Mouse (Mus musculus) stomach, embryonic 16.5 days (tissue): ENCODE results near the gene Cntn4. TPM values are rescaled to one million over a fixed set of nuclear protein-coding genes. Genes with fewer than 3 reads are reported as not detected.

Source experiments
- ATAC-seq: fragments of 200-750 bp; cut with Nextera tagmentation; 2 replicates; pipeline ENCODE4 v1.8.0; 2017; ENCODE audit warnings: moderate number of reproducible peaks, moderate TSS enrichment; ENCODE audit not compliant: insufficient read depth, low FRiP score
- H3K27ac ChIP-seq: fragments of 300-500 bp; sonication (generic); 2 replicates; pipeline ENCODE4 v1.5.1; 2014; ENCODE audit warnings: low read length
- H3K27me3 ChIP-seq: fragments of 300-500 bp; sonication (generic); 2 replicates; pipeline ENCODE4 v1.6.1; 2014; ENCODE audit warnings: low read length, control low read depth, mixed read lengths; ENCODE audit not compliant: control insufficient read depth, insufficient read depth
- H3K36me3 ChIP-seq: fragments of 300-500 bp; sonication (generic); 2 replicates; pipeline ENCODE4 v1.6.1; 2014; ENCODE audit warnings: low read length; ENCODE audit not compliant: control insufficient read depth, insufficient read depth
- H3K4me1 ChIP-seq: fragments of 300-500 bp; sonication (generic); 2 replicates; pipeline ENCODE4 v1.6.1; 2014; ENCODE audit warnings: low read length, control low read depth, mixed read lengths; ENCODE audit not compliant: control insufficient read depth, insufficient read depth
- H3K4me2 ChIP-seq: fragments of 300-500 bp; sonication (generic); 2 replicates; pipeline ENCODE4 v1.6.1; 2014; ENCODE audit warnings: low read depth, low read length, mixed read lengths
- H3K4me3 ChIP-seq: fragments of 300-500 bp; sonication (generic); replicated peaks from 2 replicates; pipeline ENCODE4 v1.5.1; 2014; ENCODE audit warnings: mild to moderate bottlenecking, low read length
- H3K9ac ChIP-seq: fragments of 300-500 bp; sonication (generic); 2 replicates; pipeline ENCODE4 v1.6.1; 2014; ENCODE audit warnings: low read length
- H3K9me3 ChIP-seq: fragments of 300-500 bp; sonication (generic); replicated peaks from 2 replicates; pipeline ENCODE4 v1.6.1; 2016; ENCODE audit warnings: low read length, control low read depth; ENCODE audit not compliant: control insufficient read depth
- WGBS: fragments of 180-500 bp; shearing (Covaris S2); extraction: QIAGEN DNeasy Blood & Tissue Kit; methylation state at CpG from one replicate; pipeline ENCODE4 v1.1.7; 2014; 5-methylcytosine and 5-hydroxymethylcytosine counted together
- polyA plus RNA-seq: library from polyadenylated mRNA; unstranded; fragments of >200 nt; fragmentation: Nextera tagmentation; extraction: Ambion mirVana; gene quantifications from 2 replicates; pipeline ENCODE4 v1.2.1, GENCODE M21; 2015

The Cntn4 gene
- polyA plus RNA-seq, 1 experiment from 2014 or later = 3.8 TPM

- Histone ChIP-seq H3K4me1 (no peaks in the 10 kb centered on the region), H3K9ac (no peak overlapping the region), H3K4me3 (no peak overlapping the region), H3K27ac (no peak overlapping the region), H3K36me3 (no peaks in the 10 kb centered on the region), H3K9me3 (no peaks in the 10 kb centered on the region), H3K27me3 (no peaks in the 10 kb centered on the region), H3K4me2 (no peak overlapping the region)
- ATAC-seq = no peak
- 79% methylated on average over 2 of the region's 2 CpGs for WGBS
These were observed 796.4 kb downstream of the Cntn4 start for GRCm38 (mm10) chr6:106473871-106474270.

DNA sequence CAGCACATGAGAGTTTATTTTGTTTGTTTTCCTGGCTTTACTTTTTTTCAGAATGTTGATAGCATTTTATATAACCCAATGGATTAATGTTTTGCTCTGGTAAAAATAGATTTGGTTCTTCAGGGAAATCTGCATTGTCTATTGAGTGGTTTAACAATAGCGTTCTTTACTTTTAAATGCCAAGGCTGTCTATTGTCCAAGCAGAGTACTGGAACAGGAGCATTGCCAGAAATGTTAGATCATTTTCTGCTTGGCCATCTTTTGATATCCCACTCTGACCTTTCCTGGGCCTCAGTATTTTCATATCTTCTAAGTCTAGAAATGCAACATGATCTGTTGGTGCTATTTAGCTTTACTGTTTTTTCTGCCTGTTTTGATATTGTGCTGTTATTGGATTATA, 804.1 kb downstream of the Cntn4 start:
- no peak overlapping the region for H3K4me2 ChIP-seq
- no peaks in the 10 kb centered on the region for H3K36me3 ChIP-seq
- WGBS = 95% methylated on average over 1 of the region's 1 CpGs
- H3K4me1 ChIP-seq = no peaks in the 10 kb centered on the region
- no peak for ATAC-seq
- no peaks in the 10 kb centered on the region for H3K9me3 ChIP-seq
- no peak overlapping the region for H3K4me3 ChIP-seq
- H3K27me3 ChIP-seq = no peaks in the 10 kb centered on the region
- H3K27ac ChIP-seq = no peak overlapping the region
- H3K9ac ChIP-seq = no peak overlapping the region

GRCm38 (mm10) chr6:106496303-106496702, 818.8 kb downstream of the Cntn4 start:
- no peaks in the 10 kb centered on the region for H3K4me1 ChIP-seq
- ATAC-seq = no peak
- no peak overlapping the region for H3K9ac ChIP-seq
- no peak overlapping the region for H3K4me3 ChIP-seq
- no peaks in the 10 kb centered on the region for H3K27me3 ChIP-seq
- 78% methylated on average over 3 of the region's 3 CpGs for WGBS
- no peaks in the 10 kb centered on the region for H3K36me3 ChIP-seq
- no peak overlapping the region for H3K4me2 ChIP-seq
- no peaks in the 10 kb centered on the region for H3K9me3 ChIP-seq
- H3K27ac ChIP-seq = no peak overlapping the region

DNA sequence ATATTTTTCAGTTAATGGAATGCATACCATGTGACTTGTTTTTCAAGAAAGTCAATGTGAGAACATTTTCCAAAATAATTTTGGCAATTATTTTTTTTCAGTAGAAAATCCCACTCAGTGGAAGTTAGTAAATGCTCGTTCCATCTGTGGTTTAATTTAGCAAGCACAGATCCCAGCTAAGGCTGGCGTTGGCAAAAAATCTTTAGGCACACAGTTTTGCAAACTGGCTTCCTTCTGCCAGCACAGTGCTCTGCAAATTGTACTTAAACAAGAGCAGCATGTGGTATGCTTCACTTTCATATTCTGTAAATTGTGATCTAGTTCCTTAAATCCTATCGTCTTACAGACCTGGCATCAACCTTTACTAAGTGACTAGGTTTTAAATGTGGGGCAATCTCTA, 821.7 kb downstream of the Cntn4 start:
- no peak for ATAC-seq
- Histone ChIP-seq H3K36me3 (no peaks in the 10 kb centered on the region), H3K9me3 (no peaks in the 10 kb centered on the region), H3K4me1 (no peaks in the 10 kb centered on the region), H3K27me3 (no peaks in the 10 kb centered on the region), H3K9ac (no peak overlapping the region), H3K27ac (no peak overlapping the region), H3K4me3 (no peak overlapping the region), H3K4me2 (no peak overlapping the region)
- 79% methylated on average over 3 of the region's 3 CpGs for WGBS

DNA sequence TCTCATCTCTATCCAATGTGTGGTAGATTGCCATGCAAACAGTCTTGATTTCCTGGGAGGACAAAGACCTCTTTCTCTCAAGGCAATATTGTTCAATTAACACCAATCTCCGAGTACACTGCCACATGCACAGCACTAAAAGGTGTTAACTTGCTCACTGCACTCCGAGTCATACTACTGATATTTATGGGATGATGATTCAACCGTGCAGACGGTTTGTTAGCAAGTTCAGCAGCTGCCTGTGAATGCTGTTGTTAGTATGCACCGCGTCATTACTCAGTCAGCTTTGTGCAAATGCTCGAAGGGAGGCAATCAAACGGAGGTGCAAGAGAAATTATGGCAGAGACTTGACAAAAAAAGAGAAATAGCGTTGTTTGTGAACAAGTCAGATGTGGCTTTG, 826.5 kb downstream of the Cntn4 start:
- H3K9me3 ChIP-seq = no peaks in the 10 kb centered on the region
- no peak overlapping the region for H3K4me2 ChIP-seq
- no peaks in the 10 kb centered on the region for H3K4me1 ChIP-seq
- no peak for ATAC-seq
- no peak overlapping the region for H3K27ac ChIP-seq
- H3K36me3 ChIP-seq = no peaks in the 10 kb centered on the region
- H3K9ac ChIP-seq = no peak overlapping the region
- 60% methylated on average over 9 of the region's 9 CpGs for WGBS
- no peaks in the 10 kb centered on the region for H3K27me3 ChIP-seq
- H3K4me3 ChIP-seq = no peak overlapping the region

DNA sequence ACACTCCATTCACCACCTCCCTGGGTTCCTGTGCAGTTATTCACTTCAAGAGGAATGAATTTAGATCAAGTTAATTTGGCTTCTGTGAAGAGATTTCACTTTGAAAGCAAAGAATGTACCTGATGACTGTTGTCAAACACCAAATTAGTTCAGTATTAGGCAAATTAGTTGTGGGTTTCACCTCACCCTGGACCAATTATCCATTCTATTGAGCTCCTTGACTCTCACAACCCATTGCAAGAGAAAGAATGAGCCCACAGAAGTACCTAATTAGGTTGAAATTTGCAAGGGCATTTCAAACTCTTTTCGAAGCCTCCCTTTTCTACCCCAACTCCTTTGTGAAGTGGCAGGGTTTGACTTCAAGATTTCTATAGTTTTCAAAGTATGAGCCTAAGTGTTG, 842.9 kb downstream of the Cntn4 start:
- Histone ChIP-seq H3K27me3 (no peaks in the 10 kb centered on the region), H3K4me1 (no peaks in the 10 kb centered on the region), H3K9ac (no peak overlapping the region), H3K36me3 (no peaks in the 10 kb centered on the region), H3K4me3 (no peak overlapping the region), H3K9me3 (no peaks in the 10 kb centered on the region), H3K4me2 (no peak overlapping the region), H3K27ac (no peak overlapping the region)
- WGBS = 88% methylated on average over 1 of the region's 1 CpGs
- ATAC-seq = no peak

- Histone ChIP-seq H3K4me1 (no peaks in the 10 kb centered on the region), H3K9me3 (no peaks in the 10 kb centered on the region), H3K27me3 (no peaks in the 10 kb centered on the region), H3K9ac (no peak overlapping the region), H3K4me2 (no peak overlapping the region), H3K4me3 (no peak overlapping the region), H3K27ac (no peak overlapping the region), H3K36me3 (no peaks in the 10 kb centered on the region)
- ATAC-seq = no peak
These were observed 866.0 kb downstream of the Cntn4 start for GRCm38 (mm10) chr6:106543500-106543899.

- H3K27ac ChIP-seq = no peak overlapping the region
- no peaks in the 10 kb centered on the region for H3K4me1 ChIP-seq
- no peak for ATAC-seq
- no peaks in the 10 kb centered on the region for H3K27me3 ChIP-seq
- no peak overlapping the region for H3K4me3 ChIP-seq
- H3K4me2 ChIP-seq = no peak overlapping the region
- WGBS = 85% methylated on average over 6 of the region's 6 CpGs
- H3K9me3 ChIP-seq = no peaks in the 10 kb centered on the region
- no peak overlapping the region for H3K9ac ChIP-seq
- no peaks in the 10 kb centered on the region for H3K36me3 ChIP-seq
These were observed 884.2 kb downstream of the Cntn4 start for GRCm38 (mm10) chr6:106561649-106562048.

- Histone ChIP-seq H3K4me3 (no peak overlapping the region), H3K9me3 (no peaks in the 10 kb centered on the region), H3K4me2 (no peak overlapping the region), H3K9ac (no peak overlapping the region), H3K36me3 (no peaks in the 10 kb centered on the region), H3K27me3 (no peaks in the 10 kb centered on the region), H3K27ac (no peak overlapping the region), H3K4me1 (no peaks in the 10 kb centered on the region)
- 76% methylated on average over 7 of the region's 7 CpGs for WGBS
- ATAC-seq = no peak
These were observed 887.9 kb downstream of the Cntn4 start for GRCm38 (mm10) chr6:106565316-106565715.
